Mouse (Mus musculus): ENCODE measurements around the gene Rbm33.

Gene Rbm33

DNA sequence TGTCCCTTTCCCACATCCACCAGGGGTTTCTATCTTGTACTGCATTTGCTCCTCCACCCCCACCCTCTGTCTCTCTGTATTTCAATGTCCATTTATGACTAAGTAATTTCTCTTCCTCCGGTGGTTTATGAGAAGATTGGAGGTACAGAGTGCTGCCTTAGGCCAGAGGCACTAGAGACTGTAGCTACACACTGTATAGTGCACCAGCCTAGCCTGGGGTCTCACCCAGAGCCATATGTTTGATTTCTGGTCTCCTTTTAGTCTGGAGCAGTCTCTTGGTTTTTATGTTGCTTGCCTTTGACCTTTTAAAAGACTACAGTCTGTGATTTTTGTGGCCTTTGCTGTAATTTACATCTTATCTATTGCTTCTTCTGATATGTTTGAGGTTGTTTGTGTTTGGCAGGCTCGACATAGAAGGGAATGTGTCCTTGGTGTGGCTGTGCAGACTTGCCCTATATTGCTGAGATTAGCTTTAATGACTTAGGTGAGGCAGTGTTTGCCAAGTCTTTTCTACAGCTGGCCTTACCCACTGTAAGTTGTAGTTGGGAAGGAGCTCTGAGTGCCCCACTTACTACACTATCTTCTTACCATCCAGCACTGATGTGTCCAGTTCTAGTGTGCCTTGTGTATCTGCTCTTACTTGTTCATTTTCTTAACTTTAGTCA lies 82.7 kb downstream of the Rbm33 start:
- intact Hi-C loops (cut with DNase I): no loop called here

DNA sequence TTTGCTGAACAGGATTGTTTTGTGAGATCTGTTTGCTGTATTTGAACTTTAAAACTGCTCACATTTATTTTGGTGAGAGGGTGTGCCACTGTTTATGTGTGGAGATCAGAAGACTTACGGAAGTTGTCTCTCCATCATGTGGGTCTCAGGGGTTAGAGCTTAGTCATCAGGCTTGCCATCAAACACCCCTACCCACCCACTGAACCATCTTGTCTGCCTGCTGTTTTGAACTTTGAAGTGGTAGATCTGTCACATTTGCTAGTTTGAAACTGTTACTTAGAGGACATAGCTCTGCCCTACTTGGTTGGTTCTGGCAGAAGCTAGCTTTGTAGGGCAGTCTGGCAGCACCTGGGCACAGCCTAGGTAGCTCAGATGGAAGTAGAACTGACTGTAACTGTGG lies 85.8 kb downstream of the Rbm33 start:
- intact Hi-C loops (cut with DNase I): no loop called here

DNA sequence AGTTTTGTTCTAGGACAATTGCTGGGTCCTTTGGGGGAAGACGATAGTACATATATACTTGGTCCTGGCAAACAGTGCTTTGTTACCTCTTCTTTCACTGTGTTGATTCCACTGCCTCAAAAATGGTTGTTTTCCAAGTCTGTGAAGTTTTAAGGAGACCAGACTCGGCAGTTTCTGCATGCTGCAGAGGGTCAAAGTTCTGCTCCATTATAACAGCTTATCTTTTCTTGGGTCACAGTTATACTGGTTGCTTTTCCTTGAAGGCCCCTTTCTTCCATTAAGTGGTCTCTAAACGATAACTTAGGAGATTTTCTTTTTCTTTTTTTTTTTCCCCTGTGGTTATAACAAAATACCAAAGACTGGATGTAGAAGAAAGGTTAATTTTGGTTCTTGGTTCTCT lies 89.7 kb downstream of the Rbm33 start:
- intact Hi-C loops (cut with DNase I): no loop called here

DNA sequence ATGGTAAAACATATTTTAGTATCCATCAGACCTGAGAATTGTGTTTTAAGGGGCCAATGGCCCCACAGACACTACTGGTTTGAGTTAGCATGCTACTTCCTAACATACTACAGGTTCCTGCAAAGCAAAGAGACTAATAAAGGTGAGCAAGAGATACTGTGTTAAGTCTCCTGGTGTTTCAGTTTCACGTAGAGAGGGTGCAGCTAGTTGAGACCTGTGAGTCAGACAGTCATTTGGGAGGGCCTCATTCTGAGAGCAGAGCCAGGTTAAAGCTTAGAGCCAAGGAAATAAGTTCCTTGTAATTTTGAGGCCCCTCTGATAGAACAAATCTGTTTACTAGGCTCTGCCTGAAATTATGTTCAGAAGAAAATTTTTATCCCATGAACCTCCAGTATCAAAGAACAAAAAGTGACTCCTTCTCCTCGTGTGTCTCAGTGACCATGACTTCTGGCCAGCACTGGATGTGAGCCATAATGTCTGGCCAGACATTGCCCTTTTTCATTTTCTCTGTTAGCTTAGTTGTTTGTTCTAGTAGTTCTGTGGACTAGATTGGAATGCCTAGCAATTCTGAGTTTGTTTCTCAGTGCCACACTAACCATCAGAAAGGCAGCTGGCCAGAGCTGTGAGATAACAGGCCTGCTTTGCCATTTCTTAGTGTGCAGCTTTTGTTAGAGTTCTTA lies 95.2 kb downstream of the Rbm33 start:
- intact Hi-C loops (cut with DNase I): no loop called here

DNA sequence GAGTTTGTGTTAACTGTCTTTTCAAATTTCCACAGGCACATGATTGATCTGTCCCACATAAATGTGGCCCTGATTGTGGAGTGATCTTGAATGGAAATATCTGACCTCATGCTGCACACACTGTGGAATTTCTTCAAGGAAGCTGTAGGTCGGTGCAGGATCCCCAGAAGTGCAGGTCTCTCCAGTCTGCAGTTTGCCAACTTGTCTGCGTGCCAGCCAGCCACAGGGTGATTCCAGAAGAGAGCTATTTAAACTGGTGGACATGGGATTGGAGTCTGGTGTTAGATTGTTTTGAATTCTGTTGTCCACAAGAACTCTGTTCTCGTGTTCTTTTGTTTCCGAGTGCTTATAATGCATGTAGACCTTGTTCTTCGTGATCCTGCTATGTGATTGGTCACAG lies 96.6 kb downstream of the Rbm33 start:
- intact Hi-C loops (cut with DNase I): no loop called here

DNA sequence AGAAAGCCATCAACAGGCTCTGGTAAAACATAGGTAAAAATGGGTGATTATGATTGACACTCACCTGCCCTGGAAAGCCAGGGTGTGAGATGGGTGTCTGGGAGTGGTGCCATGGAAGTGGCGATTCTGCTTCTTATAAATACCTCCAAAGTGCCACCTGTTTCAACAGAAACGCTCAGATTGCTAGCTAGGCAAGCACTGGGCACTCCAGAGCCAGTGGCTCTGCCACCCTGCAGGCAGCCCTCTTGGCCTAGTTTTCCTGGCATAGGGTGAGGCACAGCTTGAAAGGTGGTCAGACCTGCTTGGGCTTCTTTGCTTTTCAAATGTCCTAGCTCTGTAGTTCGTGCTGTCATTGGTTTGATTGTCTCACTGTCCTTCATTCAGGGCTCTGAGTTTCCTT lies 97.2 kb downstream of the Rbm33 start:
- intact Hi-C loops (cut with DNase I): no loop called here

DNA sequence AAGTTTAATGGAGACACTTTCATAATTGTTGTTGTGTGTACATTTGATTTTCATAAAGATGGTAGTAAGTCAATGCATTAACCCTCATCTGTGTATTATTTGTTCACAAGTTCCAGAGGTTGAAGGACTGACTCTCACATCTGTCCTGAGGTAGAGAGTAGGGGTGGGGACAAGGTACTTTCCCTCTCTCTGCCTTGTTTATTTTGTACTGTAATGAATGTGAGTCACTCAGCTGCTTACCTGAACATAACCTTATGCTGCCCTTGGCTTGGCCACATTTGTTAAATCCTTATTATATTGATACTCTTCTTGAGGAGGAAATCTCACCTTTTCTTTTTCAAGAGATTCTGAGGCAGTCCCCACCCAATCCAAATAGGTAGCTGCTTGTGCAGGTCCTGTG lies 99.1 kb downstream of the Rbm33 start:
- intact Hi-C loops (cut with DNase I): no loop called here

DNA sequence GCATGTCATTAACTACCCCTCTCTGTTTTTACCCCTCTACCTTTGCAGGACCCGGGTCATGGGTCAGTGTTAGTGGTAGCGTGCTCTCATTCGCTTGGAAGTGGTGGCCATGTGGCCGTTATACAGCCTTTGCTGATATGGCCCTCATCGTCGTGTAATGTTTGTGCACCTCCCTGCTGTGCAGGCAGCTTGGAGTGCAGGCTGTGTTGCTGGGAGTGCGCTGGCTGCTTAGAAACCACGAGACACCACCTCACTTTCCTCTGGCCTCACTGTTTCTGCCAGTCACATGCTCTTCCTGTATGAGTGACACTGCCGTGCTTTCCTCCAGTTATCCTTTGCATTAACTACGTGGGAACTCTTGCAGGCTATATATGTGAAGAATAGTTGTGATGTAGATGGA lies 101.8 kb downstream of the Rbm33 start:
- intact Hi-C loops (cut with DNase I): no loop called here

DNA sequence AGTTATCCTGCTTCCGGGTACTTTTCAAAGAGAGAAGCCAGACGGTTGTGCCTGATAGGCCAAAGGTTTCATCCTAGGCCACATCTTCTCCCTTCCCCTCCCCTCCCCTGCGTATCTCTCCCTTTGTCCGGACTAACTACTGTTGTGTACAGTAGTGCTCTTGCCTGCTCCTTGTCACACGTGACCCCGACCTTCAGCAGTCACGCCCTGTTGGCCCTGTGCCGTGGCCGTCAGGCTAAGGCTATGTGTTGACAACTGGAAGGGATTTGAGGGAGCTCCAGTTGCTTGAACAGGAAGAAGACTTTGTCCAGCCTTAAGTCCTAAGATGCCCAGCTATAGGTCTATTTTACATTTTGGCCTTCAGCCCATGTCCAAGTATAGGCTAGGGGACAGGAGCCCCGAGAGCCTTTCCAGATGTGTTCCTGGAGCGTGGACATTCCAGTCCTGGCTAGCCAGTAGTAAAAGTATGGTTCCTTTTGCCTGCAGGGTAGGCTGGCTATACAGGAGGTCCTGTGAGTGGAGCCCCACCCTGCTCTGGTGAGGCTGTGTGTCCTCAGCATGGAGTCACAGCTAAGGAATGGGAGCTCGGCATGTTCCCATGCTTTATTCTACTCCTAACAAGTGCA lies 102.8 kb downstream of the Rbm33 start:
- intact Hi-C loops (cut with DNase I): no loop called here

DNA sequence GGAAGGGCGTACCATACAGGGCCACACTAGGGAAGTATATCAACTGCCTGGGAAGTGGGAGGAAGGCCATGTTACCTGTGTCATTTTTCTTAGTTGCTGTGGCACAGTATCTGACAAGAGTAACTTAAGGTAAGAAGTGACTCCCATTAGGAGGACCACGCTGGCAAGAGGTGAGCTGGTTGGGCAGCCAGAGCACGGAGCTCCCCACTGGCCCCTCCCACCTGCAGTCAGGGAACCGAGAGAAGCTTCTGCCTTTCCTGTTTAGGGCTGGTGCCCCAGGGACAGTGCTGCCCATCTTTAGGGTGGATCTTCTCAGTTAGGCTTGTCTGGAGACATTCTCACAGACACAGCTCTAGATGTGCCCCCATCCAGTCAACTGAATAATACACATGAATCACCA lies 106.9 kb downstream of the Rbm33 start:
- intact Hi-C loops (cut with DNase I): no loop called here

DNA sequence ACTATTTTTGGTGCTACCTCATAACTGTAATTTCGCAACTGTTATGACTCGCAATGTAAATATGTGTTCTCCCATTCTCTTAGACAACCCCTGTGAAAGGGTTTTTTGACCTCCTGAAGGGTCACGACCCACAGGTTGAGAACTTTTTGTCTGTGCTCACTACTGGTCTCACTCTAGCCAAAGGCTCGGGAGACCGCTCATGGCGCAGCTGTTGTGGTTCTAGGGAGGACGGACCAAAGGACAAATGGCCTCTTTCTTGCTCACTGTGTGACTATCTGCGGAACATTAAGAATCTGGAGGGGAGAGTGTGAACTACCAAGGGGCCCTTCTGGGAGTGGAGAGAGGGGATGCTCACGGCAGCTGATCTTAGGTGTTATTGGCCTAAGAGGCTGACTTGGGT lies 109.0 kb downstream of the Rbm33 start:
- intact Hi-C loops (cut with DNase I): no loop called here

DNA sequence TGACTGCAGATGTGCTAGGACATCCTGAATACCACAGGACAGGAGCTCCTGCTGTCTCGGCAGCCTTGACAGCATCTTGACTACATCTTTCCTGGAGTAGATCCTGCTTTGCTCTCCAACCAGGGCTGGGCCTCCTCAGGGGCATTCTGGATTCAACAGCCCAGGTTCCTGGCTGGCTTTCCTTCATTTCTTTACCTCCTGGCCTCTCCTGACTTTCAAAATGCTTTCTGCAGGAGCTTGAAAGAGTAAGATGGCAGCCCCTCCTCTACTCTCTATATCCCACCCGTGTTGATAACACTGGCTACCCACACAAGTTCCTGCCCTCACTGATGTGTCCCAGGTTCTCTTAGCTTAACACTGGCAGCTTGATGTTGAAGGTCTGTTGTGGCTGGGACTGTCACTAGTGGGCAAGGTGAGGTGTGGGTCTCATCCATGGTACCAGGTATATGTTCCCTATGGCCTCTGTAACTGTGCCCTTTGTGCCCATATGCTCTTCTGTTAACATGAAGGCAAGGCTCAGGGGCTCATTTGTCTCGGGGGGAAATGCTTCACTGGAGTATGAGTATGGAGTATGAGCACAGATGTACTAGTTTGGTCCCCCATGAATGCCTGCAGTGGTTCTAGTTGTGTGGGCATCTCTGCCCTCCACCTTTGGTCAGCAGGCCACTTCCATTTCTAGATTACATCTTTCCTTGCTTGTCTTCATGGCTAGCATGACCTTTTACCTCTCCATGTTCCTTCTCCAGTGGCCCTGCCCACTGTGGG lies 133.4 kb downstream of the Rbm33 start:
- intact Hi-C loops (cut with DNase I): loop anchor here (5.0 to 10.0 kb wide), 3 partner anchors 822 to 884 kb away; no protein-coding TSS in a partner anchor

DNA sequence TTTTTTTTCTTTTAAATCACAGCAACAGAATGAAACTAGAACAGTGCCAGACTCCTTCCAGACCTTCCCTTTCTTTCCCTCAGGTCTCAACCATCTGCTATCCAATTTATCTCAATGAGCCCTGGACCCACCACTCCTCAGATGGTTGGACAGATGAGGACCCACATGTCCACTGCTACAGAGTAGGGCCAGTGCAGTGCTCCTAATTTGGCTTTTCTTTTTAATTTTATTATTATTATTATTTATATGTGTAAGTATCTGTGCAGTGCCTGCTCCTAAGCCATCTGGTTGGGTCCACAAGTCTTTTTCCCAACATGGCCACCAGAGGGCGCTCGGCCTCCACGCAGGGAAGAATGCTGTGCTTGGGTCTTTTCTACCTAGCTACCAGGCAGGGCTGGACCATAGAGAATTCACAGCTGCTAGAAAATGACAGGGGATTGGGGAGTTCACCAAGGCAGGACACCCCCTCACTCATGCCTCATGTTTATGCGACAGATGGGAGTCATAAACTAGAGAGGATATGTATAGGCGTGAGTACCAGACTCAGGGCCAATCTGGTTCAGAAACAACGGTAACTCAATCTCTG lies 134.2 kb downstream of the Rbm33 start:
- intact Hi-C loops (cut with DNase I): loop anchor here (5.0 to 10.0 kb wide), 3 partner anchors 821 to 884 kb away; no protein-coding TSS in a partner anchor

DNA sequence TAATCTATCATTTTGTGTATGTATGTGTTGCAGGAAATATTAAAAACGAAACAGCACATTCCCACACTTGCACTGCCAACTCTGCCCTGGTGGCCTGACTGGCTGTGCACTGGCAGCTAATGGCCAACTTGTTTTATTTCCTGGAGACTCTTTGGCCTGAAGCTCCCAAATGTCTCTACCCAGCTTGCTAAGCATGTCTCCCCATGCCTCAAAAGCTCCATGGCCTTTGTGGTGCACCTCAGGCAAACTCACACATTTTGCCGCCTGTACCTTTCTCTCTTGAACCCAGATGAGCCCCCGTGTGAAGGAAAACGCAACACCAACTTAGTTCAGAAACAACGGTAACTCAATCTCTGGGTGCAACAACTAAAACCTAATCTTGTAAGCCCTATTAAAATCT lies 136.2 kb downstream of the Rbm33 start:
- intact Hi-C loops (cut with DNase I): loop anchor here (5.0 to 10.0 kb wide), 3 partner anchors 819 to 882 kb away; no protein-coding TSS in a partner anchor

DNA sequence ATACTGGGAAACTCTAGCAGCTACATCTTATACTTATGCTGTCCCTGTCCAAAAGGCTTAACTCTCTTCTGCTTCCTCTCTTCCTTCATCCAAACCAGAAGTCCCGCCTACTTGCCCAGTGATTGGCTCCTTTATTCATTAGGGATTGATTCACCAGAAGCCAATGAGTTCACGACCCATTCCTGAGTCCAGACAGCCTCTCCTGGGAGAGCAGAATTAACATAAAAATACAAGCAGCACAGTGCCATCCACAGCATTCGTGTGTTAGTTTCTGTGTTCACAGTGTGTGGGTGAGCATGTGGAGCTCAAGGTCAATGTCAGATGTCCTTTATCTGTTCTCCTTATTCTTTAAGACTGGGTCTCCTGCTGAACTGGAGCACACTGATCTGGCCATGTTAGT lies 136.6 kb downstream of the Rbm33 start:
- intact Hi-C loops (cut with DNase I): loop anchor here (5.0 to 10.0 kb wide), 3 partner anchors 819 to 881 kb away; no protein-coding TSS in a partner anchor

DNA sequence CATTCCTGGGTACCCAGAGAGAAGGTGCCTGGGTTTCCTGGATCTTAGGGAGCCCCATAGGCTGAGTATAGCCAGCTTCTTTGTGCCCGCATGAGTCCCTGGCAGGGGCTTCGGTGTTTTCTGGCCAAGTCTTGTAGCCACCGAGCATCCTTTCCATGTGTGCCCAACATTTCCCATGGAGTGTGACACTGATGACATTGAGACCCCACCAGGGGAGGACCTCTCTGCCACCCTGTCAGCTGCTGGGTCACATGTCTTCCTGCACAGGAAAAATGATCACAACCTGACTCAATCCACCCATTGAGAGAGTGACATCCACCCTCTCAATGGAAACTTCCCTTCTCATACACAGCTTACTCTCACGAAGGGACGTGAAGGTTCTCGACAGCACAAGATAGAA lies 137.6 kb downstream of the Rbm33 start:
- intact Hi-C loops (cut with DNase I): loop anchor here (5.0 to 10.0 kb wide), 3 partner anchors 818 to 880 kb away; no protein-coding TSS in a partner anchor

DNA sequence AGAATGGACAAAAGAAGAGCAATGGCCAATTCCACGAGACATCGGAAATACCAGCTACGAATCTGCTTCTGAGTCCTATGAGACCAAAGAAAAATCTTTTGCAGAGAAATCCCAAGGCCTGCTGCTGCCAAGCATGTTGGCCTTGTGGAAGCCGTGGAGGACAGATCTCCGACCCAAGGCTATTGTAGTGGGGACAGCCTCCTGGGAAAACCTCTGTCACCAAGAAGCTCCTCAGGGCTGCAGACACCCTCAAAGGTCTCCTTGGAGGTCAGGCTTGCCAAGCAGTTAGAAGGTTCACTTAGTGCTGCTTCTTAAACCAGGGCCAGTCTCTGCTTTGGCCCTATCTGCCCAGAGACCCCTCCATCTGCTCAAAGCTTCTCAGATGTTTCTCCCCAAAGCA lies 138.8 kb downstream of the Rbm33 start:
- intact Hi-C loops (cut with DNase I): loop anchor here (10.0 kb wide), 1 partner anchor 879 kb away; no protein-coding TSS in a partner anchor

DNA sequence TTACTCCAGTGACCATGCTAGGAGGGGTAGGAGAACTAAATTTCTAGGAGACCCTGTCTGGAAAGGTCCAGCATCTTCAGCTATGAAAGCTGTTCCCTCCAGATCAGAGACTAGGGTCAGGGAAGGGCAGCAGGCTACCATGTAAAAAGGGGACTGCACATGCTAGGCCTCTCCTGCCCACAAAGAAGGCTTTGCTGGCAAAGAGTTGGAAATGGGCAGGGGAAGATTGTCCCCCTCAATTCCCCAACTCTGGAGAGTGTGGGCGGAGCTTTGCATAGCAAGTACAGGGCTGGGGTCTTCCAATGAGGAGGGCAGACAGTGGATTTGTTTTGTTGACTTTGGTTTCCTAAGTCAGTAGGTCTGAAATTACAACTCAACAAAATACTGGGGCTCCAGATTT lies 139.4 kb downstream of the Rbm33 start:
- intact Hi-C loops (cut with DNase I): loop anchor here (10.0 kb wide), 1 partner anchor 878 kb away; no protein-coding TSS in a partner anchor

DNA sequence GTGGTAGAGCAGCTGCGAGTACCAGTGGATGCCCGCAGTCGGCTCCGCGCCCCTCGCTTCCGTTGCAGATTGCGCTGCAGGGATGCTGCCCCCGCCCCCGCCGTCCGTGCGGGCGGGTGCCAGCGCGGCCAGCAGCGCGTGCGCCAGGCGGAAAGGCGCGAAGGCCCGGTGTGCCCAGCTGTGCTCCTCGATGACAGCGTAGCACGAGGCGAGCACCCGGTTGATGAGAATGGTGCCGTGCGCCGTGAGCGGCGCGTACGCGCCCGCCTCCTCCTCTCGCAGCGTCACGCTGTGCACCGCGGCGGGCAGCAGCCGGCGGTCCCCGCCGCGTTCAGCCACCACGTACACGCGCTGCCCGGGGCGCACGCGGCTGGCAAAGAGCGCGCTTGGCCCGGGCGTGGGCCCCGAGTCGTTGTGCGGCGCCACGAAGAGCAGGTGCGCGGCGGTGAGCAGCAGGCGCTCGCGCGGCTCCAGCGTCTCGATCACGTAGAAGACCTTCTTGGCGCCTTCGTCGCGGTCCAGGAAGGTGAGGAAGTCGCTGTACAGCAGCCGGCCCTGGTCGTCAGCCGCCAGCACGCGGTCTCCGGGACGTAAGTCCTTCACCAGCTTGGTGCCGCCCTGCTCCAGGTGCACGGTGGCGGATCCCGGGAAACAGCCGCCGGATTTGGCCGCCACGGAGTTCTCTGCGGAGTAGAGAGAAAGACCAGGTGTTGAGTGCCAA lies 141.2 kb downstream of the Rbm33 start:
- intact Hi-C loops (cut with DNase I): loop anchor here (10.0 kb wide), 1 partner anchor 877 kb away; no protein-coding TSS in a partner anchor

DNA sequence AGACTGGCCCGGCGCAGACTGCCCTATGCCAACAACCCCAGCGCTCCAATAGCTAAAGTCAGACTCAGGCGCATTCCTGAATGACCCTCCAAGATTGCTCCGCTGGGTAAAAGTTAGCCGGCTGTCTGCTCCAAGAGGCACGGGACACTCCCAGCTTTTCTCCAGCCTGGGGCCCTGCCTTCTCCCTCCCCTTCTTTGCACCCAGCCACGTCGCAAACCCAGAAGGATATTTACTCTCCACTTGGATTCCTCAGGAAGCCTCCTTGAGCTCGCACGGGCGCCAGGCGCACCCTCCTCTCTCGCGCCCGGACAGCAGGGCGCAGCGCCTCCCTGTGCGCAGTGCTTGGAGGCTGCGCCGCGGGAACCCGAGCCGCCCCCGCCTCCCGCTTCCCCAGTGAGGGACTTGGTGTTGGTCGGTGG lies 141.9 kb downstream of the Rbm33 start:
- intact Hi-C loops (cut with DNase I): loop anchor here (10.0 kb wide), 1 partner anchor 876 kb away; no protein-coding TSS in a partner anchor

Measured in adrenal gland (tissue).